Mouse (Mus musculus) limb, embryonic 11.5 days (tissue): ENCODE results near the gene Myo3b. TPM values are rescaled to one million over a fixed set of nuclear protein-coding genes. Genes with fewer than 3 reads are reported as not detected.

ENCODE experiments used
- ATAC-seq: fragments of 200-750 bp; cut with Nextera tagmentation; 2 replicates; pipeline ENCODE4 v1.8.0; 2017; ENCODE audit warnings: low read depth; ENCODE audit not compliant: insufficient number of reproducible peaks, low FRiP score, low TSS enrichment
- DNase-seq: peaks from one replicate; pipeline ENCODE4 v3.0.0-alpha.2; 2015; ENCODE audit warnings: low spot score
- H3K27ac ChIP-seq: fragments of 300-500 bp; sonication (generic); replicated peaks from 2 replicates; pipeline ENCODE4 v1.5.1; 2014; ENCODE audit warnings: low read depth, mild to moderate bottlenecking, low read length
- H3K27me3 ChIP-seq: fragments of 300-500 bp; sonication (generic); 2 replicates; pipeline ENCODE4 v1.6.1; 2014; ENCODE audit warnings: mild to moderate bottlenecking, low read length, mixed read lengths; ENCODE audit not compliant: control insufficient read depth, insufficient read depth
- H3K36me3 ChIP-seq: fragments of 300-500 bp; sonication (generic); 2 replicates; pipeline ENCODE4 v1.6.1; 2014; ENCODE audit warnings: mild to moderate bottlenecking, low read length, moderate library complexity, mixed read lengths; ENCODE audit not compliant: control insufficient read depth, insufficient read depth
- H3K4me1 ChIP-seq: fragments of 300-500 bp; sonication (generic); 2 replicates; pipeline ENCODE4 v1.6.1; 2014; ENCODE audit warnings: low read length, mixed read lengths; ENCODE audit not compliant: control insufficient read depth, insufficient read depth
- H3K4me2 ChIP-seq: fragments of 300-500 bp; sonication (generic); 2 replicates; pipeline ENCODE4 v1.6.1; 2014; ENCODE audit warnings: low read depth, mild to moderate bottlenecking, moderate library complexity; ENCODE audit not compliant: severe bottlenecking
- H3K4me3 ChIP-seq: fragments of 300-500 bp; sonication (generic); 2 replicates; pipeline ENCODE4 v1.5.1; 2014; ENCODE audit warnings: low read depth, low read length
- H3K9ac ChIP-seq: fragments of 300-500 bp; sonication (generic); 2 replicates; pipeline ENCODE4 v1.6.1; 2014; ENCODE audit warnings: mild to moderate bottlenecking, low read length
- H3K9me3 ChIP-seq: fragments of 300-500 bp; sonication (generic); 2 replicates; pipeline ENCODE4 v1.6.1; 2016; ENCODE audit warnings: low read length; ENCODE audit not compliant: control insufficient read depth
- WGBS: fragments of 180-500 bp; shearing (Covaris S2); extraction: QIAGEN DNeasy Blood & Tissue Kit; methylation state at CpG from one replicate; pipeline ENCODE4 v1.1.7; 2014; 5-methylcytosine and 5-hydroxymethylcytosine counted together
- polyA plus RNA-seq: library from polyadenylated mRNA; unstranded; fragments of >200 nt; fragmentation: Nextera tagmentation; extraction: Ambion mirVana; gene quantifications from 2 replicates; pipeline ENCODE4 v1.2.1, GENCODE M21; 2014

Myo3b gene
- polyA plus RNA-seq, 1 experiment from 2014 or later: not detected

GRCm38 (mm10) chr2:70155226-70155836, 116.4 kb downstream of the Myo3b start:
- no peak overlapping the region for H3K9ac ChIP-seq
- H3K4me3 ChIP-seq: no peak overlapping the region
- no peak overlapping the region for H3K4me2 ChIP-seq
- no peak overlapping the region for H3K27ac ChIP-seq
- ATAC-seq (no peak), DNase-seq (no peak)
- WGBS: 77% methylated on average over 8 of the region's 8 CpGs
- H3K36me3 ChIP-seq: no peaks in the 10 kb centered on the region
- no peaks in the 10 kb centered on the region for H3K9me3 ChIP-seq
- no peaks in the 10 kb centered on the region for H3K27me3 ChIP-seq
- H3K4me1 ChIP-seq: no peaks in the 10 kb centered on the region

GRCm38 (mm10) chr2:70159543-70159942, 120.6 kb downstream of the Myo3b start:
- WGBS: 25% methylated on average over 8 of the region's 8 CpGs
- Histone ChIP-seq H3K27me3 (no peaks in the 10 kb centered on the region), H3K27ac (no peak overlapping the region), H3K4me1 (no peaks in the 10 kb centered on the region), H3K4me3 (no peak overlapping the region), H3K9ac (no peak overlapping the region), H3K36me3 (no peaks in the 10 kb centered on the region), H3K9me3 (no peaks in the 10 kb centered on the region), H3K4me2 (no peak overlapping the region)
- ATAC-seq (no peak), DNase-seq (no peak)

GRCm38 (mm10) chr2:70166231-70166630, 127.3 kb downstream of the Myo3b start:
- DNase-seq (no peak), ATAC-seq (no peak)
- H3K4me1 ChIP-seq: no peaks in the 10 kb centered on the region
- H3K27ac ChIP-seq: no peak overlapping the region
- H3K36me3 ChIP-seq: no peaks in the 10 kb centered on the region
- no peak overlapping the region for H3K4me3 ChIP-seq
- no peaks in the 10 kb centered on the region for H3K9me3 ChIP-seq
- H3K4me2 ChIP-seq: no peak overlapping the region
- H3K27me3 ChIP-seq: no peaks in the 10 kb centered on the region
- 77% methylated on average over 3 of the region's 3 CpGs for WGBS
- H3K9ac ChIP-seq: no peak overlapping the region

GRCm38 (mm10) chr2:70167944-70168935, 129.3 kb downstream of the Myo3b start:
- Histone ChIP-seq H3K4me3 (no peak overlapping the region), H3K36me3 (no peaks in the 10 kb centered on the region), H3K27me3 (no peaks in the 10 kb centered on the region), H3K4me2 (no peak overlapping the region), H3K27ac (no peak overlapping the region), H3K9me3 (no peaks in the 10 kb centered on the region), H3K9ac (no peak overlapping the region), H3K4me1 (no peaks in the 10 kb centered on the region)
- ATAC-seq: no peak
- DNase-seq: no peak
- WGBS: 68% methylated on average over 17 of the region's 17 CpGs

GRCm38 (mm10) chr2:70170469-70170868, 131.5 kb downstream of the Myo3b start:
- ATAC-seq (no peak), DNase-seq (no peak)
- Histone ChIP-seq H3K4me1 (no peaks in the 10 kb centered on the region), H3K9ac (no peak overlapping the region), H3K4me2 (no peak overlapping the region), H3K9me3 (no peaks in the 10 kb centered on the region), H3K36me3 (no peaks in the 10 kb centered on the region), H3K27ac (no peak overlapping the region), H3K4me3 (no peak overlapping the region), H3K27me3 (no peaks in the 10 kb centered on the region)
- 91% methylated on average over 5 of the region's 5 CpGs for WGBS

- H3K4me2 ChIP-seq: no peak overlapping the region
- H3K36me3 ChIP-seq: no peaks in the 10 kb centered on the region
- no peak overlapping the region for H3K27ac ChIP-seq
- 83% methylated on average over 6 of the region's 6 CpGs for WGBS
- H3K27me3 ChIP-seq: no peaks in the 10 kb centered on the region
- H3K9me3 ChIP-seq: no peaks in the 10 kb centered on the region
- no peaks in the 10 kb centered on the region for H3K4me1 ChIP-seq
- no peak overlapping the region for H3K9ac ChIP-seq
- ATAC-seq (no peak), DNase-seq (no peak)
- H3K4me3 ChIP-seq: no peak overlapping the region
Measured at GRCm38 (mm10) chr2:70176823-70177708, 138.1 kb downstream of the Myo3b start.

- WGBS: 83% methylated on average over 5 of the region's 5 CpGs
- no peak overlapping the region for H3K4me3 ChIP-seq
- no peak for DNase-seq
- no peaks in the 10 kb centered on the region for H3K36me3 ChIP-seq
- H3K4me1 ChIP-seq: no peaks in the 10 kb centered on the region
- H3K27ac ChIP-seq: no peak overlapping the region
- no peaks in the 10 kb centered on the region for H3K9me3 ChIP-seq
- ATAC-seq: no peak
- no peak overlapping the region for H3K9ac ChIP-seq
- no peak overlapping the region for H3K4me2 ChIP-seq
- H3K27me3 ChIP-seq: no peaks in the 10 kb centered on the region
Measured at GRCm38 (mm10) chr2:70177709-70178030, 138.7 kb downstream of the Myo3b start.

GRCm38 (mm10) chr2:70178241-70178640, 139.3 kb downstream of the Myo3b start:
- Histone ChIP-seq H3K4me1 (no peaks in the 10 kb centered on the region), H3K9ac (no peak overlapping the region), H3K9me3 (no peaks in the 10 kb centered on the region), H3K4me3 (no peak overlapping the region), H3K27me3 (no peaks in the 10 kb centered on the region), H3K27ac (no peak overlapping the region), H3K4me2 (no peak overlapping the region), H3K36me3 (no peaks in the 10 kb centered on the region)
- ATAC-seq (no peak), DNase-seq (no peak)
